Comparison of ENCODE assay signal across 19 mouse cellular contexts in genomic region chr3:16657566-16657965, GRCm38 (mm10).
DNase-seq lines count a peak whose midpoint lies in the region; ATAC-seq and TF ChIP-seq lines count a peak whose summit lies in the region.
"Had no signal": no experiment of that assay in that cellular context is flagged by ENCODE, and none has a peak within 500 bp of the region (broad histone marks: within the 10 kb centered on the region; RNA-seq: fewer than 3 reads in every experiment).

No protein-coding gene starts in this region.

- no peaks in the 10 kb centered on the region for H3K27me3 ChIP-seq in forebrain, embryonic 16.5 days (replicated peaks; ENCODE audit: control insufficient read depth, insufficient read depth, low read length)
- H3K27me3 ChIP-seq in forebrain, embryonic 13.5 days = no peaks in the 10 kb centered on the region
- H3K27me3 ChIP-seq in forebrain, postnatal 0 days (ENCODE audit: insufficient read depth, low read length) = no peaks in the 10 kb centered on the region
- no peaks in the 10 kb centered on the region for H3K27me3 ChIP-seq in forebrain, embryonic 15.5 days
- H3K27me3 ChIP-seq: CH12.LX had no signal

- H3K9me3 ChIP-seq in forebrain, embryonic 16.5 days (ENCODE audit: control insufficient read depth, low read length) = no peaks in the 10 kb centered on the region
- no peaks in the 10 kb centered on the region for H3K9me3 ChIP-seq in forebrain, embryonic 13.5 days (replicated peaks)
- H3K9me3 ChIP-seq in forebrain, postnatal 0 days (ENCODE audit: low read length) = no peaks in the 10 kb centered on the region
- H3K9me3 ChIP-seq in forebrain, embryonic 15.5 days = no peaks in the 10 kb centered on the region
- H3K9me3 ChIP-seq: G1E had no signal

- WGBS in forebrain, embryonic 16.5 days = 63% methylated on average over 1 of the region's 1 CpGs
- 67% methylated on average over 1 of the region's 1 CpGs for WGBS in forebrain, embryonic 13.5 days
- 60% methylated on average over 1 of the region's 1 CpGs for WGBS in forebrain, postnatal 0 days
- WGBS in forebrain, embryonic 15.5 days = 65% methylated on average over 1 of the region's 1 CpGs

- H3K4me2 ChIP-seq in forebrain, embryonic 16.5 days (ENCODE audit: low read length) = no peak overlapping the region
- H3K4me2 ChIP-seq in forebrain, embryonic 13.5 days = no peak overlapping the region
- H3K4me2 ChIP-seq in forebrain, postnatal 0 days (ENCODE audit: low read depth) = no peak overlapping the region
- H3K4me2 ChIP-seq in forebrain, embryonic 15.5 days (replicated peaks) = no peak overlapping the region

- DNase-seq in forebrain, postnatal 0 days = peak; percentile 4
- DNase-seq: adrenal gland, adult 2 months; adrenal gland, adult 8-10 months; adrenal gland, postnatal 10 days; adrenal gland, postnatal 14 days; adrenal gland, postnatal 25 days; adrenal gland, postnatal 36 days; B cell, adult 2 months; cerebellum, adult 11 months; cerebellum, adult 11-12 months; cerebellum, adult 18-20 months had no signal

- no peaks in the 10 kb centered on the region for H3K36me3 ChIP-seq in forebrain, embryonic 16.5 days (ENCODE audit: control insufficient read depth, insufficient read depth)
- no peaks in the 10 kb centered on the region for H3K36me3 ChIP-seq in forebrain, embryonic 13.5 days (ENCODE audit: poor library complexity, severe bottlenecking)
- no peaks in the 10 kb centered on the region for H3K36me3 ChIP-seq in forebrain, postnatal 0 days (ENCODE audit: insufficient read depth)
- H3K36me3 ChIP-seq in forebrain, embryonic 15.5 days = no peaks in the 10 kb centered on the region
- H3K36me3 ChIP-seq: G1E had no signal

- no peak overlapping the region for H3K9ac ChIP-seq in forebrain, embryonic 16.5 days (replicated peaks; ENCODE audit: low read depth, low read length)
- H3K9ac ChIP-seq in forebrain, embryonic 13.5 days = no peak overlapping the region
- H3K9ac ChIP-seq in forebrain, postnatal 0 days = no peak overlapping the region
- no peak overlapping the region for H3K9ac ChIP-seq in forebrain, embryonic 15.5 days (replicated peaks)

- TF ChIP-seq CTCF in forebrain, postnatal 0 days (IDR thresholded peaks at IDR 0.05; ENCODE audit: low read depth) = no peak

- H3K4me1 ChIP-seq in forebrain, embryonic 16.5 days (replicated peaks; ENCODE audit: control insufficient read depth, insufficient read depth, low read length) = no peaks in the 10 kb centered on the region
- H3K4me1 ChIP-seq in forebrain, embryonic 13.5 days = no peaks in the 10 kb centered on the region
- no peaks in the 10 kb centered on the region for H3K4me1 ChIP-seq in forebrain, postnatal 0 days (ENCODE audit: insufficient read depth)
- no peaks in the 10 kb centered on the region for H3K4me1 ChIP-seq in forebrain, embryonic 15.5 days

- peak; percentile 52; the same call in 1 of the 2 replicates for ATAC-seq in forebrain, embryonic 16.5 days
- no peak; the same call in 1 of the 2 replicates for ATAC-seq in forebrain, embryonic 13.5 days
- peak; percentile 78 for ATAC-seq in forebrain, postnatal 0 days
- no peak; the same call in 1 of the 2 replicates for ATAC-seq in forebrain, embryonic 15.5 days (replicated peaks)
- ATAC-seq: activated CD4-positive, CD25-positive, alpha-beta regulatory T cell, adult 4 months; CD4-positive, CD25-positive, alpha-beta regulatory T cell, adult 4 months; Patski had no signal

- H3K4me3 ChIP-seq in forebrain, embryonic 16.5 days (replicated peaks; ENCODE audit: low read length) = no peak overlapping the region
- no peak overlapping the region for H3K4me3 ChIP-seq in forebrain, embryonic 13.5 days
- no peak overlapping the region for H3K4me3 ChIP-seq in forebrain, postnatal 0 days (ENCODE audit: low read depth, low read length)
- no peak overlapping the region for H3K4me3 ChIP-seq in forebrain, embryonic 15.5 days

- H3K27ac ChIP-seq in forebrain, embryonic 16.5 days (ENCODE audit: low read length) = no peak overlapping the region
- no peak overlapping the region for H3K27ac ChIP-seq in forebrain, embryonic 13.5 days
- no peak overlapping the region for H3K27ac ChIP-seq in forebrain, postnatal 0 days (ENCODE audit: low read depth, low read length)
- H3K27ac ChIP-seq in forebrain, embryonic 15.5 days (replicated peaks) = no peak overlapping the region

Comparison
In these comparisons a context has a peak if more than half of its experiments do, and no peak if none do; other contexts are left out.
1. ATAC-seq: peak in forebrain, embryonic 16.5 days (single experiment) and forebrain, postnatal 0 days (single experiment); none in forebrain, embryonic 13.5 days (single experiment) and forebrain, embryonic 15.5 days (single experiment).